Mouse (Mus musculus) liver, embryonic 16.5 days (tissue): ENCODE results near the gene Pla2g2f. TPM values are rescaled to one million over a fixed set of nuclear protein-coding genes. Genes with fewer than 3 reads are reported as not detected.

ENCODE experiments used
- ATAC-seq: fragments of 200-750 bp; cut with Nextera tagmentation; 2 replicates; pipeline ENCODE4 v1.8.0; 2017; ENCODE audit warnings: low read depth, mild to moderate bottlenecking, moderate number of reproducible peaks, moderate library complexity
- H3K27ac ChIP-seq: fragments of 300-500 bp; sonication (generic); 2 replicates; pipeline ENCODE4 v1.5.1; 2014; ENCODE audit warnings: mild to moderate bottlenecking, low read length
- H3K27me3 ChIP-seq: fragments of 300-500 bp; sonication (generic); 2 replicates; pipeline ENCODE4 v1.6.1; 2014; ENCODE audit warnings: low read depth, low read length, mixed read lengths; ENCODE audit not compliant: control insufficient read depth, insufficient read depth
- H3K36me3 ChIP-seq: fragments of 300-500 bp; sonication (generic); 2 replicates; pipeline ENCODE4 v1.6.1; 2014; ENCODE audit warnings: mild to moderate bottlenecking; ENCODE audit not compliant: control insufficient read depth, insufficient read depth
- H3K4me1 ChIP-seq: fragments of 300-500 bp; sonication (generic); 2 replicates; pipeline ENCODE4 v1.6.1; 2014; ENCODE audit warnings: low read depth, low read length, mixed read lengths; ENCODE audit not compliant: control insufficient read depth
- H3K4me2 ChIP-seq: fragments of 300-500 bp; sonication (generic); 2 replicates; pipeline ENCODE4 v1.6.1; 2014; ENCODE audit warnings: low read depth, low read length, mixed read lengths
- H3K4me3 ChIP-seq: fragments of 300-500 bp; sonication (generic); 2 replicates; pipeline ENCODE4 v1.5.1; 2014; ENCODE audit warnings: low read depth, mild to moderate bottlenecking, low read length
- H3K9ac ChIP-seq: fragments of 300-500 bp; sonication (generic); 2 replicates; pipeline ENCODE4 v1.6.1; 2014; ENCODE audit warnings: low read depth, low read length
- H3K9me3 ChIP-seq: fragments of 300-500 bp; sonication (generic); replicated peaks from 2 replicates; pipeline ENCODE4 v1.6.1; 2016; ENCODE audit warnings: low read length; ENCODE audit not compliant: control insufficient read depth
- WGBS: fragments of 180-500 bp; shearing (Covaris S2); extraction: QIAGEN DNeasy Blood & Tissue Kit; methylation state at CpG from one replicate; pipeline ENCODE4 v1.1.7; 2014; ENCODE audit not compliant: insufficient replicate concordance; 5-methylcytosine and 5-hydroxymethylcytosine counted together
- polyA plus RNA-seq: library from polyadenylated mRNA; unstranded; fragments of >200 nt; fragmentation: Nextera tagmentation; extraction: Ambion mirVana; gene quantifications from 2 replicates; pipeline ENCODE4 v1.2.1, GENCODE M21; 2015

Gene Pla2g2f
- polyA plus RNA-seq, 1 experiment from 2014 or later, result not detected

DNA sequence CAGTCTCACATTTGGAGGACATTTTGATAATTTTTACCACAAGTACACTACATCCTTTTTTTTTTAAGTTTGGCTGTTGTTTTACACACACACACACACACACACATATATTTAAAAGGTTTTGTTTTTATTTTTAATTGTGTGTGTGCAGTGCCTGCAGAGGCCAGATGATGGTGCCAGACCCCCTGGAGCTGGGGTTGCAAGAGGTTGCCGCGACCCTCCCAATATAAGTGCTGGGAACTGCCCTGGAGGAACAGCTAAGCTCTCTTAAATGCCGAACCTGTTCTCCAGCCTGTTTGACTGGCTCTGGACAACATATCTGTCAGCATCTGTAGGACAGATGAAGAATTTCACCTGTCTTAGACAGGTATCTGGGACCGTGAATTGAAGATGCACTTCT, 53.3 kb downstream of the Pla2g2f start:
- H3K4me2 ChIP-seq, result no peak overlapping the region
- no peaks in the 10 kb centered on the region for H3K36me3 ChIP-seq
- no peak for ATAC-seq
- no peak overlapping the region for H3K4me3 ChIP-seq
- no peaks in the 10 kb centered on the region for H3K9me3 ChIP-seq
- WGBS, result 71% methylated on average over 4 of the region's 4 CpGs
- no peaks in the 10 kb centered on the region for H3K4me1 ChIP-seq
- no peak overlapping the region for H3K9ac ChIP-seq
- no peaks in the 10 kb centered on the region for H3K27me3 ChIP-seq
- no peak overlapping the region for H3K27ac ChIP-seq

DNA sequence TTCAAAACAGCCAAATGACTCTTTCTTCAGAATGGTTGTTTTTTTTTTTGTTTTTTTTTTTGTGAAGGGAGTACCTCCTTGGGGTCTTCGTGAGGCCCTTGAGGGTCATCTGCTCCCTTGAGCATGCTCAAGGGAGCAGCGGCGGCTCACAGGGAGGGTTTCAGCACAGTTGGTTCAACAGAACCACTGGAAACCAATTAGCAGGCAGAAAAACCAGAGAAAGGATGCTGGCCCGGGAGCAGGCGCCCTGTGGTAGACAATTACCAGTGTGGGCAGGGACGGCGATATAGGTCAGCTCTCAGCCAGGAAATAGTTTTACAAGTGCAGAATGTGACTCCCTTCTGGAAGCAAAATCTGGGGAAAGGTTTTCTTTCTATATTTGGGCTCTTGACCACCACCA, 53.8 kb downstream of the Pla2g2f start:
- WGBS, result 44% methylated on average over 7 of the region's 7 CpGs
- ATAC-seq, result no peak
- H3K4me1 ChIP-seq, result no peaks in the 10 kb centered on the region

DNA sequence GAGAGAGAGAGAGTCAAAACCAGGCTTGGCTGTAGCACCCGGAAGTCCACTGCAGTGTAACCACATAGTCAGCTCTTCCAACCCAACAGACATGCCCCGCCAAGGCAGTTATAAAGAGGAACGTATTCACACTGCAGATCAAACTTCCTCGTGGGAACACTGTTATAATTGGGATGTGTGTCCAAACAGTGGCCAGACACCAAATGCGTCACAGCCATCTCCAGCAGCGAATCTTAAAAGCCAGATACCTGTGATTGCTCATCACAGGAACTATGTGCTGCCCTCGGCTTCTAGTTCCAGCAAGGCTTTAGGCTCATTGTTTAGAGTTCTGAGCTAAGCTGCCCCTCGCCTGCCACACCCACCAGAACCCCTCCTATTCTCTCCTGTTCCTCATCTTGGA, 54.9 kb downstream of the Pla2g2f start:
- no peaks in the 10 kb centered on the region for H3K9me3 ChIP-seq
- ATAC-seq, result no peak
- H3K4me1 ChIP-seq, result no peaks in the 10 kb centered on the region
- no peaks in the 10 kb centered on the region for H3K27me3 ChIP-seq
- H3K4me2 ChIP-seq, result no peak overlapping the region
- no peak overlapping the region for H3K27ac ChIP-seq
- H3K9ac ChIP-seq, result no peak overlapping the region
- no peaks in the 10 kb centered on the region for H3K36me3 ChIP-seq
- H3K4me3 ChIP-seq, result no peak overlapping the region
- 54% methylated on average over 8 of the region's 8 CpGs for WGBS

More for the DNA sequence above, 53.8 kb downstream of the Pla2g2f start:
- H3K27me3 ChIP-seq, result no peaks in the 10 kb centered on the region
- no peaks in the 10 kb centered on the region for H3K9me3 ChIP-seq
- no peak overlapping the region for H3K4me3 ChIP-seq
- H3K4me2 ChIP-seq, result no peak overlapping the region
- no peak overlapping the region for H3K27ac ChIP-seq
- no peaks in the 10 kb centered on the region for H3K36me3 ChIP-seq
- H3K9ac ChIP-seq, result no peak overlapping the region

DNA sequence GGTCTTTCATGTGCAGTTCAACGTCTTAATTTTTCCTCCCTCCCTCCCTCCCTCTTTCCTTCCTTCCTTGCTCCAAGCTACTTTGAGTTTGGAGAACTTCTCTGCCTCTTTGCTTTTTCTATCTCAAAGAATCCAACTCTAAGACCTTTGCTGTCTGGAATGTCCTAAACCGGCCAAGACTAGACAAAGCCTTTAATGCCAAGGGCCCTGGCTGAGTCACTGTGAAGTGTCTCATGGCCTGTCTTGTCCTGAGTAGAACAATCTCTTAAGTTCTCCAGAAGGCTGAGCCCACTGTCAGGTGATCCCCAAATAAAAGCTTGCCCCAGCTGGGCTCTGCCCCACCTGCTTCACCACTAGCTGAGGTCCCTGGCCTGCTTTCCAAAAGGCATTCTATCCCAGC, 55.4 kb downstream of the Pla2g2f start:
- no peak for ATAC-seq
- WGBS, result 52% methylated on average over 2 of the region's 2 CpGs
- no peaks in the 10 kb centered on the region for H3K9me3 ChIP-seq
- H3K4me3 ChIP-seq, result no peak overlapping the region
- no peak overlapping the region for H3K9ac ChIP-seq
- H3K4me2 ChIP-seq, result no peak overlapping the region
- H3K27ac ChIP-seq, result no peak overlapping the region
- H3K27me3 ChIP-seq, result no peaks in the 10 kb centered on the region
- H3K4me1 ChIP-seq, result no peaks in the 10 kb centered on the region
- H3K36me3 ChIP-seq, result no peaks in the 10 kb centered on the region

DNA sequence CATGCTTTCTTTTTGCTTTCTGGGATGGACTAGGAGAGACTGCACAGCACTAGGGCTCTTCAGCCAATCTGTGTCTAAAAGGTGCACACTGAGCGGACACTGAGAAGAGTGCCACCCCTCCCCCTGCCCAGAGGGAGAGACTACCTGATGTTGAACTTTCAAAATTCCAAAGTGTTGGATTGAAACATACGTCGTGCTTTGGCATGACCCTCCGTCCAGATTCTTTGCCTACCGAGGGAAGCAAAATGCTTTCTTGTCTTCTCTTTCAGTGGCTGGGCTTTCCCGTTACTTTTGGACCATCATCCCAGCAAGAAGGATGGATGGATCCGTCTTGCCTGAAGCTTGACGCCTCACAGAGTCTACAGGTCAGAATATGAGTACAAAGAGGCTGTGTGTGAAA, 56.3 kb downstream of the Pla2g2f start:
- Histone ChIP-seq H3K4me1 (no peaks in the 10 kb centered on the region), H3K4me2 (no peak overlapping the region), H3K4me3 (no peak overlapping the region), H3K27me3 (no peaks in the 10 kb centered on the region), H3K9me3 (no peaks in the 10 kb centered on the region), H3K9ac (no peak overlapping the region), H3K27ac (no peak overlapping the region), H3K36me3 (no peaks in the 10 kb centered on the region)
- no peak for ATAC-seq
- 51% methylated on average over 8 of the region's 8 CpGs for WGBS

Other genes with a start within 250 kb of the Pla2g2f start
- not detected in 2 replicates for gene Vwa5b1, start 121.7 kb downstream of the Pla2g2f start, polyA plus RNA-seq
- gene Pla2g2c, start 32.8 kb downstream of the Pla2g2f start, polyA plus RNA-seq, result not detected in 2 replicates
- gene Ubxn10, start 20.5 kb downstream of the Pla2g2f start, polyA plus RNA-seq, result 0.04 and 0.11 TPM in 2 replicates
- gene Pla2g2d, start 18.1 kb upstream of the Pla2g2f start, polyA plus RNA-seq, result not detected in 2 replicates
- gene Pla2g5, start 105.9 kb upstream of the Pla2g2f start, polyA plus RNA-seq, result not detected in 2 replicates
- gene Gm13030, start 116.3 kb upstream of the Pla2g2f start, polyA plus RNA-seq, result not detected in 2 replicates
- not detected in 2 replicates for gene Pla2g2e, start 120.3 kb upstream of the Pla2g2f start, polyA plus RNA-seq
- gene Otud3, start 156.3 kb upstream of the Pla2g2f start, polyA plus RNA-seq, result 0.96 and 1.1 TPM in 2 replicates
- gene Rnf186, start 209.5 kb upstream of the Pla2g2f start, polyA plus RNA-seq, result 0.56 and 1.1 TPM in 2 replicates
- gene Tmco4, start 215.3 kb upstream of the Pla2g2f start, polyA plus RNA-seq, result 3.7 and 4.0 TPM in 2 replicates